Mouse (Mus musculus) layer of hippocampus, postnatal 14 days (tissue): Measurements from ENCODE around the gene Erc2. TPM values are rescaled to one million over a fixed set of nuclear protein-coding genes. Genes with fewer than 3 reads are reported as not detected.

ENCODE experiments used
- DNase-seq, 2 experiments: peaks; one replicate each; pipeline ENCODE4 v3.0.0; 2021 to 2022; ENCODE audit warnings: low spot score in 2 of 2, mixed read lengths in 1 of 2
- total RNA-seq, 2 experiments: library from RNA; stranded (reverse); gene quantifications; 2 replicates each; pipeline ENCODE4 v1.2.3; 2021

Gene Erc2
- total RNA-seq, 2 experiments from 2014 or later = 252 to 266 TPM

DNA sequence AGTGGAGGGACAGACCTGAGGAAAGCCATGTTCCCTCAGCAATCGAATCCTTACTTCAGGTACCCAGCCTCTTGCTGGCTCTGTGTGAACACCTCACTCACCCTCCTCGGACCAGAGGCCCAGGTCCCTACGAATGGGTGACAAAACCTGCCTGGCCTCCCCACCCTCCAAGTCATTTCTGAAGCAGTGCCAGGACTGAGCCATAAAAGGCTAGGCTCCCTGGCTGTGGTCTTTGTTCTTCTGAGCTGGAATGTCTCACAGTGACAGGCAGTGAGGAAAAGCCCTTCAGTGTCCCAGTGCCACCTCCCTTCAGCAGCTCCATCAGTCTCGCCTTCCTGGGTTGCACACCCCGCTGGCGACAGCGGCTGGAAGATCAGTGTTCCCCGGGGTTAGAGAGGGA, 794.8 kb downstream of the Erc2 start:
- no peak for DNase-seq

DNA sequence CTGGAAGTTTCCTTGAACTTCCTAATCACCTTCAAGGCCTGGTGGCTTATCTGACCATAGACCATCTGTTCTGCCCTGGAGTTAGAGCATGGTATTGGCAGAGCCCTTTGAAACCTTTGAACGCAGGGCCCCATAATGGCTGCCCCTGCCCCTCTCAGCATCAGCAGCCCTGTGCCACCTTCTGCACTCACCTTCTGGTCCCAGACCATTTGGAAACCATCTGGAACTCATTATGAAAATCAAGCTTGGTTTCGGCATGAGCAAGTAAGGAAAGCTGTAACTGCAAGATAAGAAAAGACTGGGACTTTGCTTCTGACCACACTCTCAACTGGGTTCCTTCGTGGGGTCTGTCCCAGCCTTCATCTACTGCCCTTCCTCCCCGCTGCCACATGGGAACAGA, 796.3 kb downstream of the Erc2 start:
- no peak for DNase-seq

DNA sequence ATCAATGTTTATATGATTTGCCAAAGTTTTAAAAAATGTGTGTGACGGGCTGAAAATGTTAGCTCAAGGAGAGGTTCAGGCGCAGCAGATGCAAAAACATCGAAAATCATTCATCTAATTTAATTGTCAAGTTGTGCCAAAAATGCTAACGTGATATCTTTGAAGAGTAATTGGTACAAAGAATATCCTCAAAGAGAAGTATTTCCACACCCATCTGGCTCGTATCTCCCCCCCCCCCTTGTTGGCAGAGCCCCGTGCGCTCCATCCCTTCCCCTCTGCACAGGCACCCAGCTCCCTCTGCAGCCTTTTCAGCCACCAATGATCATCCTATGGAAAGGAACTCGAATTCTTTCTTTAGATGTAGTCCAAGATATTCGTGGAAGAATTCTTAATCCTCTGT, 797.0 kb downstream of the Erc2 start:
- no peak for DNase-seq

DNA sequence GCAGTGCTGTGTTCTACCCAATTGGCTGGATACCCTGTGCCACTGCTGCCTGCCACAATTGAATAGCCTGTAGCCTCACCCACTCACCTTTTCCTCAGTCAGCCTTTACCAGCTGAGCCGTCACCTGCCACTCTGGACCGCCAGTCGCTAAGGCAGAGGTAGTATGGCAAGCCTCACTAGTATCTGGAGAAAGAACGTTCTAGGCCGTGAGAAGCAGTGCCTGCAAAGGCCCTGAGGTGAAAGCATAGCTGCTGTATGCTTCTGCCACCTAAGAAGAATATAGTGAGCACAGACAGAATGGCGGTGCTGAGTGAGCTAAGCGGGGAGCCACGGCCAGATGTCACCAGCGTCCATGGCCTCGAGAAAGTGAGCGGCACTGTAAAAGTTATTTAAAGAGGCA, 798.4 kb downstream of the Erc2 start:
- DNase-seq = no peak

DNA sequence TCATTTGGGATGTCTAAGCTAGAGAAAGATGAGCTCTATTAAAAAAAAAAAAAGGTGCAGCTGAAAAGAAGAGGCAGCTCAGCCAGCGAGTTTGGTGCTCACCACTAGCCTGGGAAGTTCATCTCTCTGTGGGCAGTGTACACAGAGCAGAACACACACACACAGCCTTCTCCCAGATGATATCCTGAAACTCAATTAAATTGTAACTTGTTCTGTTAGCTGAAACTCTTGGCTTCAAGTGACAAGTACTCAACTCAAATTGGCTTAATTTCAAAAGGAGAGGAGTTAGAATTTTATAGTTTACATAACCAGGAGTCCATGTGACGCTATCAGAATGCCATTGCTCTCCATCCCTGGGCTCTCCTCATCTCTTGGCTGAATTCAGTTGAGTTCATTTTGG, 804.4 kb downstream of the Erc2 start:
- DNase-seq = no peak

DNA sequence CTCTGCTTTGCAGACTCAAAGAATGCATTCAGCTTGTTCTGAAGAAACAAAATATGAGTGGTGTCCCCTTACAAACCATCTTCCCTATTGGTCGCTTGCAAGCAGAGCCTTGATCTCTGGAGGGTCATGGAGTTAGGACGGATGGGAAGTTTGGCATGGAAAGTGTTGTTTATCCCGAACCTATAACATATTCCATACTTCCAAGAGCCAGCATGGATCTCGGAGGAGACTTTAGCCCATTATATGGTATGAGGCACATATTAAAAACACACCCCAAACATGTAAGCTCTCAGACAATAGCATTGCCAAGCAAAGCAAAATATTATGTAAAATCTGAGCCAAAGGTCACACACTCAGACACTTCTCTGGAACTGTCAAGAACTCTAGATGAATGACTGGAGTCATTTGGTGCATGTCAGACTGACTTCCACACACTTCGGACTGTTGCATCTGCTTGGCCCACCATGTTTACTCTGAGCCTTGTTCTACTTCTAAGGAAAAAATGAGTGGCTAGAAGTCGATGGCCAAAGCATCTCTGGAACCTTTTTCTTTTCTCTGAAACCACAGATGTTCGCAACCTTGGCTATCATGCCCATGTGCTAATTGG, 809.6 kb downstream of the Erc2 start:
- no peak for DNase-seq

DNA sequence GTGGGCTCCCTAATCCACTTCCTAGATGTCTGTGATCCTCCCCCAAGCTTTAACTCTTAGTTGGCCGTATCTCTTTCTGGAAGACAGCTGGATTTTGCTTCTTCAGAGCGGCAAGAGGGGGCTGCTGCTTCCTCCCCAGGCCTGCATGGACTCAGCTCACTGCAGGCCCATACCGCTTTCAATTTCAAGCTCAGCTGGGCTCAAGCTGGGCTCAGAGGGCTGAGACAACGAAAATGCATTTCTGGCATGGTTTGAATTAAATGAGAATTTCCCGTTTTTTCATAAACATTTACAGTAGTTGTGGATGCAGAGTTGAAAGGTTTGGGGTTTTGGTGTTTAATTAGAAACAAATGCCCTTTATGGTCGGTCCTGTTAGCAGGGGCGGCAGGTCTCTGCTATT, 812.8 kb downstream of the Erc2 start:
- no peak for DNase-seq

DNA sequence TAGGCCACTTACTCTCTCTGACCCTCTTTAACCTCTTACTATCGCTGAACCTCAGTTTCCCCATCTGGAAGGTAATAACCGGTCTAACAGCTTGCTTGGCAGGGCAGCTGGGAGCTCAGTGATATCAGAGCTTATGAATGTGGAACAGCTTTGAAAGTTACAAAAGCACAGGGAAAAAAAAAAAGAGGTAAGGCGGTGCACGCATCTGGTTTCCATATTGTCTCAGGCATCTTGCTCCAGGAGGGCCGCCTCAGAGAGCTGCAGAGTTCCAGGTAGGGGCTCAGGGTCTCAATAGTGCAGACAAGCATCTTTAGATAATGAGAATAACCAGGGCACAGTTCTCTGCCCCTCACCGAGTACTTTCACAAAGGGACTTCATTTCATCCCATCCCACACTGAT, 816.9 kb downstream of the Erc2 start:
- no peak for DNase-seq

DNA sequence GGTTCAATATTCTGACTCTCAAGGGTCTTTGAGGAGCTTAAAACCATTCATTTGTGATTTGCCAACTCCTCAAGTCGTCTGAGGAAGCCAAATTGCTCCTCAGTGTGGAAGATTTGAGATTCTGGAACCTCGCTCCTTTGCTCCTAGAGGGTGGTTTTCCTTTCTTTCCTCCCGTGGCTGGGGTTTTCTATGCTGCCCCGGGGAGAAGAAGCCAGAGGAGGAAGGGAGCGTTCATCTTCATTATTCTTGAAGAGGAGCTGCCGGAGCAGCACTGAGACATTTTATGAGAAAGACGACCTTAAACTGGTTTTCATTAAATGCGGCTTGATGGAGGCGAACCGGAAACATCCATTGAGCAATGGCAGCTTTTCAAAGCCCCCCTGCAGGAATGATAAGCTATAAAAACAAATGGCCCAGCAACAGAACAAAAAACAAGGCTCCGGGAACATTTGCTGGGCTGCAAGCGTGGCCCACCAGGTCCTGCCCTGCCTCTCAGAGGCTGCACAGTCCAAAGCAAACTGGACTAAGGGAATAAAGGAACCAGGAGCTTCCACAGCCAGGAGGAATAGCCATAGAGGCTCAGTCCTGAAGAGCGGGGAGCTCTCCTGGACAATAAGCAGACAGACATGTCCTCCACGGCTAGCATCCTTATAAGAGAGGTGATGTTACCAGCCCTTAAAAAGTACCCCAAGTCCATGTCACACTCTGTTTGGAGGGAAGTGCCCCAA, 819.2 kb downstream of the Erc2 start:
- no peak for DNase-seq

DNA sequence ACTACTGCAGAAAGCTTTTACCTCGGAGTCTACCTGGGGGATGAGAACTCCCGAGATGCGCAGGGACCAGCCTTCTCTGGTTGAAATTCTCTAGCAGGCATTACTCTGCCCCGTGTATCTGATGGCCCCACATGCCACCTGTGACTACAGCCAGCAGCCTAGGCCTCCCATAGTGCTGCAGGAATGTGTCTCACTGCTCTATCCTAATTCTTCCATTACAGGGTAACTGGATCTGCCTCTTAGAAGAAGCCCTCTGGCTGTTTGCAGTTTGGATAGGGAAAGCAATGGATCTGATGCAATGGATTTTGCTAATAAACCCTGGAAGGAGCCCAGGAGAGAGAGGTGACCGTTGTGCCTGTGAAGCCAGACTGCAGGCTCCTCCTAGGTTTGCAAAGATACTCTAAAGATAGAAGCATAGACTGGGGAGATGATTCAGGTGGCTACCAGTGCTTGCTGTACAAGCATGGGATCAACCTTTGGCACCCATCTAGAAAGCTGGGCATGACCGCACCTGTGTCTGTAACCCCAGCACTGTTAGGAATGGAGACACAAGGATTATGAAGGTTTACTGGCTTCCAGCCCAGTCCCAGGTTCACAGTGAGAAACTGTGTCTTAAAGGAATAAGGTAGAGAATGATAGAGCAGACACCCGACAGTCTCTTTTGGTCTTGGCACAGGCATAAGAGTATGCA, 821.2 kb downstream of the Erc2 start:
- no peak for DNase-seq

DNA sequence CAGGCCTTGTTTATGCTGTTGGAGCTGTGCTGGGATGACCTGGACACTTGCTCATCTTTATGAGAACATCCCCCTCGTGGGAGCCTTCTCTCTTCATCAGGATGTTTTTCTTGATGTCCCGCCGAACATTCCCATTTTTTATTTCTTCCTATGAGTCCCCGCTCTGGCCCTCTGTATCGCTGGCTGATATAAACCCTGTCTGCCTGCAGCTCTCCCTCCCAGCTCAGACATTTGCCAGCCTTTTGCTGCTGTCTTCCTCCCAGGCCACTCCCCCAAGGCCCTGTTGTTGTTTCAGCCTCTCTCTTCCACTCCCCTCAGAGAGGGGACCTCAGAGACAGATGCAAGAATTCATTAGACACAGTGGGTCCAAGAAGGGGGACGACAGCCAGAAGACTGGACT, 823.5 kb downstream of the Erc2 start:
- no peak for DNase-seq

DNA sequence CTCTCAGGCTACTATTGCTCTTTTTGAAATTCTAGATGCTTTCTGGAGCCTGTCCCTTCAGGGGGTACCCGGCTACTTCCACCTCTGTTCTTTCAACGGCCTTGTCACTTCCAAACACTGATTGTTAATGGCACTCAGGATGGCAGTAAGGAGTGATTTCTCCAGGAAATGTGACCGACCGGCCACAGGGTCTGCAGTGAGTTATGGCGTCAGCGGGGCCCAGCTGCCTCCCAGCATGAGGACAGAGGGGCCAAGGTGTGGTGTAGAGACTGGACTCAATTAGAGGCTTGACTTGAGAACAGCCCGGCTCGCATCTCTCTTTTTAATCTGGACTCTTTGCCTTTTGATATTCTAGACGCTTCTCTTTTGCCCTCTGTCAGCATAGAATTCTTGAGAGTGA, 829.5 kb downstream of the Erc2 start:
- DNase-seq = no peak

DNA sequence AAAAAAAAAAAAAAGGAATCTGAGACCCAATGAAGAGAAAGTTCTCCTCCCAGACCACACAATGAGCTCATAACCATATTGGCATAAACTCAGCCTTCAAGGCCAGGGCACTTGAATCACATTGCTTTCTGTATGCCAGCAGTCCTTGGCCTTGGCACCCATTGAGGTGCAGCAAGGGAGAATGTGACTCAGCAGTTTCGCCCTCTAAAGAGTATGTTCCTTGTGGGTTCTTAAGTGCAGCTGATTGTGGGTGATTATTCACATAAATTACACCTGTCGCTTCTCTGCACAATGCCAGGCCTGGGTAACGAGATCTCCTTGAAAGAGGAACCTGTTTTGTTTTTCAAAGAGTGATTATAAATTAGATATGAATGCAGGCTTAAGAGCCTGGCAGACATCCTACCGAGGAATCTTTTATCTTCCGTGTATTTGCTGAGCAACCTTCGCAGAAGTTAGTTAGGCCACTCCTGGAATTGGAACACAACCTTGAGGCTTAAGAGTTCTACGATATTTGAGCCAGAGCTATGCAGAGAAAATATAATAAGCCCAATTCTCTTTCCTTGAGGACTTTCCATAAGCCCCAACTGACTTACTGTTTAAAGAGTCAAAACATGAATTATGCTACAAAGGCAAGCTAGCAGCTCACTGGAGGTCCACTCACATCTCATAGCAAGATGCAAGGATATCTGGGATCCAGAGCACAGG, 834.3 kb downstream of the Erc2 start:
- no peak for DNase-seq

DNA sequence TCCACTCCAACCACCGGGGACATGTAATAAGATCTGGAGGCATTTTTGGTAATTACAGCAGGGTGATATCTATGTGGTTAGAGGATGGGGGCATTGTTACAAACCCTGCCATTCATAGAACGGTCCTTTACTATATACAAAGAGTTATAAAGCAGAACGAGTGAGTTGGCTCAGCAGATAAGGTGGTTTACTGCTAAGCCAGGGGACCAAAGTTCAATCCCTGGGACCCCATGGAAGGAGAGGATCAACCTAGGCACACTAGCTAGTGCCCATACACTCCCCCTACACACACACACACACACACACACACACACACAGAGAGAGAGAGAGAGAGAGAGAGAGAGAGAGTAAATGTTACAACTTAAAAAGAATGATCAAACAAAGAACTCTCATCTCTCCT, 835.2 kb downstream of the Erc2 start:
- DNase-seq = no peak

DNA sequence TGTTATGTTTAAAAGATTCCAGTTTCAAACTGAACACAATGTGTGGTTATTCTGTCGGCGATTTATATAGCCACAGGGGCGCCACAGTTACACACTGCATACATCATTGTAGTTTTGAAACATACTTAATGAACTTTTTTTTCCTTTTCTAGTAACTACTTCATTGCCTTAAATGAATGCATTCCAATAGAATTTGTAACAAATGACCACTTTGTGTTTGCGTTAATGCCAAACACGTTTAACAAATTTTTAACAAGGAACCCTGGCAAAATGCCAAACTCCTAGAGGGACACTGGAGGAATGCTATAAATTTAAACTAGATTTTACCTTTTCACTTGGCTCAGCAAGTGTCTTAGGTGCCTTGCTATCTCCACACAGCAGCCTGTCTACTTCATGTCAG, 845.7 kb downstream of the Erc2 start:
- no peak for DNase-seq

DNA sequence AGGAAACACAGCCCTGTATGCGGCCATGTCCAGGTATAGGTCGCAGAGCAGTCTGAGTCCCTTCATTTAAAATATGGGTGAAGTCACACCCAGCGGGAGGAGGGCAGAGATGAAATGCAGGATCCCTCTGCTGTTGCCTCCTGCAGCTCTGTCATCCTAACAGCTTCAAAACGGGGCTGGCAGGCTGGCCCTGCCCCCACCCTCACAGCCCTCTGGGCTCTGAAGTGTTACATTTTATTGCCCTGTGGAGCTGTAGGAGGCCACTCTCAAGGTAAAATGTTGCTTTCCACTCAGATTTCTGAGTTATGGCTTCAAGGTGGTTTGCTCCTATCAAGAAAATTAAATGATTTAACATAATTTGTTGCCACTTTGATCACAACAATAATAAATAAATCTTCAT, 847.5 kb downstream of the Erc2 start:
- no peak for DNase-seq

DNA sequence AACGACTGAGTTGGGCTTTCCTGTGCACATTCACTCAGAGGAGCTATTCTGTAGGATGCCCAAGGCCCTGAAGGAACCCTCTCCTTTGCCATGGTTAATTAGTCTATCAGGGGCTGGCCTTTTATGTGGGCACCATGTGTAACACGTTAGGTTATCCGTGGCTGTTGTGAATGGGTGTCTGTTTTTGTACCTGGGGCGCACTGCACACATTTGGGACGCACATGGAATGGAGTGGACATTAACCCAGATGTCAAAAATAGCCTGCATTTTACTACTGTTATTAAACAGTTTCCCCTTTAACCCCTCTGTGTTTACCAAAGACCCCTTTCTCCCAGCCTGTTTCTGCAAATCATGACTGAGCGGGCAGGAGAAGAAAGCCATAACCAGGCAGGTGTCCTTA, 848.0 kb downstream of the Erc2 start:
- no peak for DNase-seq

DNA sequence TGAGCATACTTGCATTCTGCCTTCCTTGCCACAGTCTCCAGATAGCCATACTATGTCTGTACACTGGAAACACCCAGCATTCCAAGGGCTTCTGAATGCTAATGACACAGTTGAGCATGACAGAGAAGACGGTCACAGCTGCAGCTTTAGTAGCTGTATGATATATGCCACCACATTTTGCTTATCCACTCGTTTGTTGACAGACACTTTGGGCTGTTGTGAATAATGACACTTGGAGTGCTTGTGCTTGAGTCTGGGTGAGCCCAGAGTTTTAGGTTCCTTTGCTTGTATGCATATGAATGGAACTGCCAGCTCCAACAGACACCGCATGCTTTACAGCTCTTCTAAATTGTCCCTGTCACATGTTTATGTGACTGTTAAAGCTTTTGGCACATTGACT, 852.8 kb downstream of the Erc2 start:
- no peak for DNase-seq

DNA sequence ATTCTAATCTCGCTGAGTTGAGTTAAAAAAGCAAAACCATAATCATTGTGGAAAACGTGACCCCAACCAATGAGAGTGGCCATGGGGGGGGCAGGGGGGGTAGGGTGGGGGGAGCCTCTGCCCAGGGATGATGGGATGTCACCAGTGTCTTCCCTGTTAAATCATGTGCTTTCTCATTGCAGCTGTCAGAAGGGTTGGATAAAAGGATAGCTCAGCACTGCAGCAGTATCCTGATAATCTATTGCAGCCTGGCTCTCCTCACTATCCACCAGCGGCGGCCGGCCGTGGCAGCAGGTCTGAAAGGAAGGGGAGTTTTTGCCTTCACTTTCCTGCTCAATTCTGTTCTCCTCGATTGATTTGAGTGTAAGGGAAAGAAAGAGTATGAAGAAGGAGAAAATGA, 853.2 kb downstream of the Erc2 start:
- no peak for DNase-seq

DNA sequence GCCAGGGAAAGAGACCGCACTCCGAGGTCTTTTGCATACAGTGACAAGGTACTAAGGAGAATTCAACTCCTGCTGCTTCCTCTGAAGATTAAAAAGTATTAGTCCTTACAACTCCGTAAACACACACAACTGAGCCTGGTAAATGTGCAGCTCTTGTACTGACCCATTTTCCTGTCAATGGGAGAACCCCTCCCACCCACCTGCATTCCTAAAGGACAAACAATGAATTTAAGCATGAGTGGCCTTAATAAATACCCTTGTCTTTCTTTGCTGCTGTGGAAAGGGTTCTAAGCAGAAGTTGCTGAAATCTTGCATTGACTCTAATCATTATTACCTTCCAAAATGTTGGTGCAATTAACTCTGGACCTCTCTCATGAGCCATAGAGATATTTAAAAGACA, 854.5 kb downstream of the Erc2 start:
- DNase-seq = no peak

DNA sequence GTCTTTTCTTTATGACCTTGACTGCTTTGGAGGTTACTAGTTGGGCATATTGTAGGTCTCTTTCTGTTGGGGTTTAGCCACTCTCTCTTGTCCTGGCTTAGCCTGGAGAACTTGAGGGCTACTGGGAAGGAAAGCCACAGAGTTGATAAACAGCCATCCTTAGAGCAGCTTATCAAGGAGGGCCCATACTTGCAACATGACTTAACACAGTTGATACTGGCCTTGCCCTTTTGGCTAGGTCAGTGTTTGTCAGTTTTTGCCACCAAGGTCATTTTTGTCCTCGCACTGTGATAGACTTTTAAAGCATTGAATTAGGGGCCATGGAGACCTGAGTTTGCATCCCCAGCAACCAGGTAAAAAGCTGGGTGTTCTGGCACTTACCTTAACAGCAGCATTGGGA, 858.6 kb downstream of the Erc2 start:
- DNase-seq = no peak

DNA sequence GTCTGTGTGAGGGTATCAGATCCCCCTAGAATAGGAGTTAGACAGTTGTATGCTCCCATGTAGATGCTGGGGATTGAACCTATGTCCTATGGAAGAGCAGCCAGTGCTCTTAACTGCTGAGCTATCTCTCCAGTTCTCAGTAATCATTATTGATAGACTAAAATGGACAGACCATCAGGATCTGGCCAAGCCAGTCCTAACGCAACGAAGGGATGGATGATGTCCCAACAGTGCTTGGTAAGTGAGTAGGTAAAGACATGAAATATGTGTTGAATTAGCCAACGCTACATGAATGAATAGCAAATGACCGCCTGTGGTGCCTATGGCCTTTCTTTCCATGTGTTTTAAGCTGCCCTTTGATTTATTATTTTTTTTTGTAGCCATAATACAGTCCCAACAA, 871.6 kb downstream of the Erc2 start:
- no peak for DNase-seq
